Mouse (Mus musculus) midbrain, embryonic 14.5 days (tissue): Measurements from ENCODE around the gene Gm4869. TPM values are rescaled to one million over a fixed set of nuclear protein-coding genes. Genes with fewer than 3 reads are reported as not detected.
"Not testable (repeated sequence)": the region's sequence is repeated elsewhere in the genome, so short reads cannot be mapped to it uniquely, and the experiment has no call there.

Source experiments
- ATAC-seq: fragments of 200-750 bp; cut with Nextera tagmentation; 2 replicates; pipeline ENCODE4 v1.8.0; 2017; ENCODE audit warnings: moderate number of reproducible peaks, moderate library complexity; ENCODE audit not compliant: low FRiP score, low TSS enrichment
- DNase-seq: peaks from one replicate; pipeline ENCODE4 v3.0.0-alpha.2; 2015
- H3K27ac ChIP-seq: fragments of 300-500 bp; sonication (generic); replicated peaks from 2 replicates; pipeline ENCODE4 v1.5.1; 2014; ENCODE audit warnings: mild to moderate bottlenecking, low read depth, low read length, moderate library complexity
- H3K27me3 ChIP-seq: fragments of 300-500 bp; sonication (generic); 2 replicates; pipeline ENCODE4 v1.6.1; 2014; ENCODE audit warnings: low read length, control low read depth, mixed read lengths; ENCODE audit not compliant: control insufficient read depth, insufficient read depth
- H3K36me3 ChIP-seq: fragments of 300-500 bp; sonication (generic); 2 replicates; pipeline ENCODE4 v1.6.1; 2014; ENCODE audit warnings: low read length, control low read depth; ENCODE audit not compliant: control insufficient read depth, insufficient read depth
- H3K4me1 ChIP-seq: fragments of 300-500 bp; sonication (generic); 2 replicates; pipeline ENCODE4 v1.6.1; 2014; ENCODE audit warnings: mild to moderate bottlenecking, antibody characterized with exemption, low read length, control low read depth; ENCODE audit not compliant: control insufficient read depth, insufficient read depth
- H3K4me2 ChIP-seq: fragments of 300-500 bp; sonication (generic); 2 replicates; pipeline ENCODE4 v1.6.1; 2014; ENCODE audit warnings: mild to moderate bottlenecking, low read length, moderate library complexity
- H3K4me3 ChIP-seq: fragments of 300-500 bp; sonication (generic); replicated peaks from 2 replicates; pipeline ENCODE4 v1.5.1; 2014; ENCODE audit warnings: low read depth, low read length
- H3K9ac ChIP-seq: fragments of 300-500 bp; sonication (generic); replicated peaks from 2 replicates; pipeline ENCODE4 v1.6.1; 2014; ENCODE audit warnings: mild to moderate bottlenecking, low read length, moderate library complexity
- H3K9me3 ChIP-seq: fragments of 300-500 bp; sonication (generic); 2 replicates; pipeline ENCODE4 v1.6.1; 2016; ENCODE audit warnings: low read length, control low read depth, mixed read lengths; ENCODE audit not compliant: control insufficient read depth
- WGBS: fragments of 180-500 bp; shearing (Covaris S2); extraction: QIAGEN DNeasy Blood & Tissue Kit; methylation state at CpG from one replicate; pipeline ENCODE4 v1.1.7; 2014; 5-methylcytosine and 5-hydroxymethylcytosine counted together
- polyA plus RNA-seq: library from polyadenylated mRNA; unstranded; fragments of >200 nt; fragmentation: Nextera tagmentation; extraction: Ambion mirVana; gene quantifications from 2 replicates; pipeline ENCODE4 v1.2.1, GENCODE M21; 2014

The Gm4869 gene
- polyA plus RNA-seq, 1 experiment from 2014 or later: not detected

- Histone ChIP-seq H3K9me3 (no peaks in the 10 kb centered on the region), H3K36me3 (no peaks in the 10 kb centered on the region), H3K4me3 (no peak overlapping the region), H3K4me2 (no peak overlapping the region), H3K9ac (no peak overlapping the region), H3K27me3 (no peaks in the 10 kb centered on the region), H3K27ac (no peak overlapping the region), H3K4me1 (no peaks in the 10 kb centered on the region)
- DNase-seq (no peak), ATAC-seq (no peak)
Observed at GRCm38 (mm10) chr5:140454488-140454887, 9.0 kb downstream of the Gm4869 start.

GRCm38 (mm10) chr5:140455466-140455865 lies 10.0 kb downstream of the Gm4869 start:
- Histone ChIP-seq H3K27ac (no peak overlapping the region), H3K9me3 (no peaks in the 10 kb centered on the region), H3K4me1 (no peaks in the 10 kb centered on the region), H3K36me3 (no peaks in the 10 kb centered on the region), H3K9ac (no peak overlapping the region), H3K4me2 (no peak overlapping the region), H3K27me3 (no peaks in the 10 kb centered on the region), H3K4me3 (no peak overlapping the region)
- 61% methylated on average over 2 of the region's 2 CpGs for WGBS
- ATAC-seq: no peak
- peak; percentile 39 for DNase-seq

- no peak overlapping the region for H3K27ac ChIP-seq
- no peaks in the 10 kb centered on the region for H3K27me3 ChIP-seq
- WGBS: 74% methylated on average over 3 of the region's 3 CpGs
- no peaks in the 10 kb centered on the region for H3K36me3 ChIP-seq
- no peaks in the 10 kb centered on the region for H3K4me1 ChIP-seq
- H3K9ac ChIP-seq: no peak overlapping the region
- no peak overlapping the region for H3K4me3 ChIP-seq
- DNase-seq (no peak), ATAC-seq (no peak)
- H3K9me3 ChIP-seq: no peaks in the 10 kb centered on the region
- no peak overlapping the region for H3K4me2 ChIP-seq
Observed at GRCm38 (mm10) chr5:140461476-140461875, 16.0 kb downstream of the Gm4869 start.

GRCm38 (mm10) chr5:140463151-140463550 lies 17.7 kb downstream of the Gm4869 start:
- not testable (repeated sequence) for H3K4me1 ChIP-seq, H3K9me3 ChIP-seq, H3K36me3 ChIP-seq, H3K9ac ChIP-seq, H3K27me3 ChIP-seq, DNase-seq, H3K4me3 ChIP-seq, H3K27ac ChIP-seq, ATAC-seq, H3K4me2 ChIP-seq
- WGBS: 87% methylated on average over 2 of the region's 2 CpGs

- Histone ChIP-seq H3K9me3 (no peaks in the 10 kb centered on the region), H3K4me1 (no peaks in the 10 kb centered on the region), H3K27me3 (no peaks in the 10 kb centered on the region), H3K4me3 (no peak overlapping the region), H3K4me2 (no peak overlapping the region), H3K9ac (no peak overlapping the region), H3K36me3 (no peaks in the 10 kb centered on the region), H3K27ac (no peak overlapping the region)
- DNase-seq (no peak), ATAC-seq (no peak)
- WGBS: 87% methylated on average over 2 of the region's 2 CpGs
Observed at GRCm38 (mm10) chr5:140464943-140465342, 19.5 kb downstream of the Gm4869 start.

- no peak overlapping the region for H3K4me2 ChIP-seq
- no peak overlapping the region for H3K27ac ChIP-seq
- no peak overlapping the region for H3K4me3 ChIP-seq
- H3K9me3 ChIP-seq: no peaks in the 10 kb centered on the region
- no peaks in the 10 kb centered on the region for H3K27me3 ChIP-seq
- DNase-seq (no peak), ATAC-seq (no peak)
- no peak overlapping the region for H3K9ac ChIP-seq
- H3K36me3 ChIP-seq: no peaks in the 10 kb centered on the region
- WGBS: 77% methylated on average over 3 of the region's 3 CpGs
- H3K4me1 ChIP-seq: no peaks in the 10 kb centered on the region
Observed at GRCm38 (mm10) chr5:140472336-140472735, 26.9 kb downstream of the Gm4869 start.

- Histone ChIP-seq H3K4me3 (no peak overlapping the region), H3K9ac (no peak overlapping the region), H3K36me3 (no peaks in the 10 kb centered on the region), H3K4me2 (no peak overlapping the region), H3K27ac (no peak overlapping the region), H3K27me3 (no peaks in the 10 kb centered on the region), H3K9me3 (no peaks in the 10 kb centered on the region), H3K4me1 (no peaks in the 10 kb centered on the region)
- DNase-seq (no peak), ATAC-seq (no peak)
- 80% methylated on average over 4 of the region's 4 CpGs for WGBS
Observed at GRCm38 (mm10) chr5:140481458-140481857, 36.0 kb downstream of the Gm4869 start.

GRCm38 (mm10) chr5:140491142-140491541 lies 45.7 kb downstream of the Gm4869 start:
- Histone ChIP-seq H3K4me3 (no peak overlapping the region), H3K4me1 (no peaks in the 10 kb centered on the region), H3K9me3 (no peaks in the 10 kb centered on the region), H3K4me2 (no peak overlapping the region), H3K27ac (no peak overlapping the region), H3K9ac (no peak overlapping the region), H3K36me3 (no peaks in the 10 kb centered on the region), H3K27me3 (no peaks in the 10 kb centered on the region)
- DNase-seq (no peak), ATAC-seq (no peak)
- WGBS: 64% methylated on average over 6 of the region's 6 CpGs

- WGBS: 41% methylated on average over 11 of the region's 11 CpGs
- no peak overlapping the region for H3K4me2 ChIP-seq
- H3K9me3 ChIP-seq: no peaks in the 10 kb centered on the region
- ATAC-seq (no peak), DNase-seq (no peak)
- no peak overlapping the region for H3K4me3 ChIP-seq
- no peak overlapping the region for H3K9ac ChIP-seq
- H3K4me1 ChIP-seq: no peaks in the 10 kb centered on the region
- H3K27ac ChIP-seq: no peak overlapping the region
- H3K27me3 ChIP-seq: no peaks in the 10 kb centered on the region
- no peaks in the 10 kb centered on the region for H3K36me3 ChIP-seq
Observed at GRCm38 (mm10) chr5:140492684-140493233, 47.3 kb downstream of the Gm4869 start.
